Mouse (Mus musculus) limb, embryonic 15.5 days (tissue): ENCODE measurements around the gene Slu7. TPM values are rescaled to one million over a fixed set of nuclear protein-coding genes. Genes with fewer than 3 reads are reported as not detected.

Experiments
- ATAC-seq: fragments of 200-750 bp; cut with Nextera tagmentation; 2 replicates; pipeline ENCODE4 v1.8.0; 2017; ENCODE audit warnings: low read depth, moderate TSS enrichment; ENCODE audit not compliant: insufficient number of reproducible peaks, low FRiP score, low TSS enrichment
- H3K27ac ChIP-seq: fragments of 300-500 bp; sonication (generic); 2 replicates; pipeline ENCODE4 v1.5.1; 2015; ENCODE audit warnings: moderate library complexity, mild to moderate bottlenecking, inconsistent platforms
- H3K27me3 ChIP-seq: fragments of 300-500 bp; sonication (generic); 2 replicates; pipeline ENCODE4 v1.6.1; 2015; ENCODE audit warnings: inconsistent platforms
- H3K36me3 ChIP-seq: fragments of 300-500 bp; sonication (generic); 2 replicates; pipeline ENCODE4 v1.6.1; 2015; ENCODE audit warnings: inconsistent platforms
- H3K4me1 ChIP-seq: fragments of 300-500 bp; sonication (generic); 2 replicates; pipeline ENCODE4 v1.6.1; 2015; ENCODE audit warnings: inconsistent platforms
- H3K4me2 ChIP-seq: fragments of 300-500 bp; sonication (generic); 2 replicates; pipeline ENCODE4 v1.6.1; 2015; ENCODE audit warnings: mild to moderate bottlenecking, inconsistent platforms
- H3K4me3 ChIP-seq: fragments of 300-500 bp; sonication (generic); 2 replicates; pipeline ENCODE4 v1.5.1; 2015; ENCODE audit warnings: mild to moderate bottlenecking, inconsistent platforms
- H3K9ac ChIP-seq: fragments of 300-500 bp; sonication (generic); 2 replicates; pipeline ENCODE4 v1.6.1; 2015; ENCODE audit warnings: inconsistent platforms
- H3K9me3 ChIP-seq: fragments of 300-500 bp; sonication (generic); 2 replicates; pipeline ENCODE4 v1.6.1; 2016; ENCODE audit warnings: inconsistent platforms
- WGBS: fragments of 180-500 bp; shearing (Covaris S2); methylation state at CpG from one replicate; pipeline ENCODE4 v1.1.7; 2015; 5-methylcytosine and 5-hydroxymethylcytosine counted together
- polyA plus RNA-seq: library from polyadenylated mRNA; unstranded; fragments of >200 nt; fragmentation: Nextera tagmentation; extraction: Ambion mirVana; gene quantifications from 2 replicates; pipeline ENCODE4 v1.2.1, GENCODE M21; 2015

Gene Slu7
- polyA plus RNA-seq, 1 experiment from 2014 or later = 60.2 TPM

- 0 out of 2 replicates have a peak, but pooled peaks cover 4% of the 10 kb centered on the region for H3K36me3 ChIP-seq
- no peaks in the 10 kb centered on the region for H3K27me3 ChIP-seq
- no peak overlapping the region for H3K4me3 ChIP-seq
- H3K27ac ChIP-seq = no peak overlapping the region
- H3K4me2 ChIP-seq = no peak overlapping the region
- H3K9me3 ChIP-seq = no peaks in the 10 kb centered on the region
- no peak for ATAC-seq
- WGBS = 39% methylated on average over 3 of the region's 3 CpGs
- no peak overlapping the region for H3K9ac ChIP-seq
- 0 out of 2 replicates have a peak, but pooled peaks cover 2% of the 10 kb centered on the region for H3K4me1 ChIP-seq
These were observed 62.0 kb downstream of the Slu7 start for GRCm38 (mm10) chr11:43495532-43495931.

Other genes starting within 250 kb of the Slu7 start
- gene Pttg1, start 7.5 kb upstream of the Slu7 start, polyA plus RNA-seq = 74.1 and 78.7 TPM in 2 replicates
- gene C1qtnf2, start 40.5 kb downstream of the Slu7 start, polyA plus RNA-seq = 58.0 and 58.9 TPM in 2 replicates
- 9.5 and 11.3 TPM in 2 replicates for gene Ccnjl, start 95.0 kb downstream of the Slu7 start, polyA plus RNA-seq
- 2.2 and 2.8 TPM in 2 replicates for gene 4933415A04Rik, start 153.3 kb downstream of the Slu7 start, polyA plus RNA-seq
- gene Fabp6, start 167.8 kb downstream of the Slu7 start, polyA plus RNA-seq = 0.59 and 2.1 TPM in 2 replicates
- gene Pwwp2a, start 248.3 kb downstream of the Slu7 start, polyA plus RNA-seq = 14.5 and 22.7 TPM in 2 replicates